Mouse (Mus musculus) kidney, postnatal 25 days (tissue): ENCODE measurements at regions not wholly inside any gene's neighbourhood (a gene's known extent, or its start where the extent isn't known, plus 50 kb on each side); places are given as distances from the start of the nearest gene placed in this dataset.

Experiments used
- DNase-seq, 2 experiments: peaks; one replicate each; pipeline ENCODE4 v3.0.0; 2021; ENCODE audit warnings: mixed read lengths in 2 of 2

DNA sequence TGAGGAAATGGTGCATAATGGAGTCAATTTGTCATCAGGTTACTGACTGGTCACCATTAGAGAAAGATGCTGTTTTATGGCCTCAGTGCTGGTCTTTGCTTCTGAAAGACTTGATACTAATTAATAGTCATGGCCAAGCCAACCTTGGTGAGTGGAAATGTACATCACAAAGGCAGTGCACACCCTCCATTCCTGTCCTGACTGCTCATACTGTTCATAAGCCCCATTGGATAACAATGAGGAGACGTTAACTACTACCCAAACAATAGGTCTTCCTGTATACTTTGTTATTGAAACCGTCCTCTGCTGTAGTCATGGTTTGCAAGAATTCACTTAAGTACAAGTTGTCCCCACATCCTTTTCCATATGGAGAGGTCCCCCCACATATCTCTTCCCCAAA is 605.8 kb upstream of the Slc35b3 start:
- DNase-seq = no peak

DNA sequence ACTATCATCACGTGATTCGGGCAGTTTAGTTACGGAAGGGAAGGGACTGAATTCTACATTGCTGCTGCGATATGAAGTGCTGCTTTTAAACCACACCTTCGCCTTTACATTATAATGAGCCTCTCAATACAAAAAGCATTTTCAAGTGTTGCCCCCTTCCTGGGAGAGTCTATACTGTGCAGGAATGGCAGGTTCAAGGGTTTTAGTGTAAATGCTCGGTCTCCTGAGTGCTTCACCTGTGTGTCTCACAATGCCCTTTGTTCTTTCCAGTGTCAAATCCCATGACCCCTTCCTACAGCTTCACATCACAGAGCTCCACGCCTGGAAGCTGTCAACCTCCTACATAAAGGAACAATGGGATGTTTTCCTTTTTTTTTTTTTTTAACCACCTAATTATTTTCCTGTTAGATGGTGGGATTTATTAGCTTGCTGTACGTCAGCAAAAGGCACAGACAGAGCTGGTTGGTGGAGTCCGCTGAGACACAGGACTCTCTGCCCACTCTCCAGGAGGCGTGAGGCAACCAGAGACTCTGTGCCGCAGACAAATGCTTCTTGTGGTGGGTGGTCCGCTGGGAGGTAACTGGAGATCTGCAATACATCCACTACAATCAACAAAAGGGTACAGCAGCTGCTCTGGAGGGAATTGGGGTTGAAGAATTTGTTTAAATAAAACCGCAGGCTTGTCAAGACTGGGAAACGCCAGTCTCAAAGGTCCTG is 577.2 kb upstream of the Slc35b3 start:
- DNase-seq = no peak

DNA sequence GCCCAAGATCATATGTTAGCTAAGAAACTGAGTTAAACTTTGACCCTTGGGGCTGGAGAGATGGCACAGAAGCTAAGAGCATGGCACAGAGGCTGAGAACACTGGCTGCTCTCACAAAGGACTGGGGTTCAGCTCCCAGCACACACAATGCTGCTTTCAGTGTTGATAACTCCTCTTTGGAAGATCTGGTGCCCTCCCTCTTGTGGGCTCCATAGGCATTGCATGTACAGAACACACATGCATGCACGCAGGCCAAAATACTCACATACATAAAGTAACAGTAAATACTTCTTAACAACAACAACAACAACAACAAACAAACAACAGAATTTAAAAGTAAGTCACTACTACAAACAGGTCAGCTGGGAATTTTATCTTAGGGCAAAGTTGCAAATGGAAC is 565.8 kb upstream of the Slc35b3 start:
- peak; percentile 14 to 39 for DNase-seq

DNA sequence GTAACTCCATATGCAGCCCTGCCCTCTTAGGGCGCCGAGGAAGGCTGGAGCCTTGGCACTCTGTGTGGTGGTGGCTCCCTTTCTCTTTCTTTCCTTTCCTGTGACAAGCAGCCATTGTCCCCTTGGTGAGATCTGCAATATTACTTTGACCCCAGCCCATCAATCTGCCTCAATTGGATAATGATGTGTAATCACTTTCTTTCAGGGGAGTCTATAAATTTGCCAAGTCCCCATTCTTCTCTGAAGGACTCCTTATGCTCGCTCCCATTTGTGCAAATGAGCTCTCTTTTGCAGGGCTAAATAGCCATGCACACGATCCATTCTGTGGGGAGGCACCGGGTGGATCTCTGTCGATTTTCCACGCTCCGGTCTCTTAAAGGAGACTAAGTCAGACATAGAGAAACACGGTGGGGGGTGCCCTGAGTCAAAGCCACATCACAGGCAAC is 563.2 kb upstream of the Slc35b3 start:
- no peak for DNase-seq

DNA sequence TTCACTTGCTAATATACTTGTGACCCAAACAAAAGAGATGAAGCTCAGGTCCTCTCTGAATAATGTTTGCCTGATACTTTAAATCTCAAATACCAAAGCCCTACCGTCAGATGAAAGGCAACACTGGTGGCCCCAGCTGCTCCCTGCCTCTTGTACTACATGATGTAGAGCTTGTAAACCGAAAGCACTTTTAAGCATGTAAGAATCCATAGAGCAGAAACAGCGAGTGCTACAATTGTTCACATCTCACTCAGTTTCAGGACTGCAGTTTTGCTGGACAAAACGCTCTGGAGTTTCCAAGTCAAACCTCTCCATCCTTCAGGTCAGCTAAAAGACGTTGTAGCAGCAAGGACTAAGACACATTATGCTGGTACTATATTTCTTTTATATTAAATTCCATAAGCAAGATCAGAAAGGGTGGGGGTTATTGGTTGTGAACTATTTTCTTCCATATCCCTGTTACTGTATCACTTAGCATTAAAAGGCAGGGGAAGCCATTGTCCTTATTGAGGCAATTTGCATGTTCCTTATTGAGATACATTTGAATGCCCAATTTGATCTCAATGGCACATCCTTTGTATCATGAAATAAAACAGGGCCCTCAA is 562.7 kb upstream of the Slc35b3 start:
- no peak for DNase-seq

DNA sequence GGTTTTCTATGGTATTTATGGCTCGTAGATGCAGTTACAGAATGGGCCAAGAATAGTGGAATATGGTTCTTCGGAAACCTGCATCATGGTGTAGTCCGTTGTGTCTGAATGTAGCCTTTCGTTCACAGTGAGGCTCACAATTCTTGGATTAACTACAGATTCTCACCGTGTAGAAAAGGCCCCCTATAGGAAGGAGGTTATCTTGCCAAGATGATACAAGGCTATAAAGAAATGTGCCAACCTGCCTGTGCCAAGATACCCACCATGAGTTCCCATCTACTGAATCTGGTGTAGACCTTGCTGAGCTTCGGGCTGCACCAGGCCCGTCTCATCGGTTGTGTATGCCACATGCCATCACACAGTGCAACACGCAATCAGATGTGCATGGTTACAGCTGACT is 560.2 kb upstream of the Slc35b3 start:
- no peak for DNase-seq

DNA sequence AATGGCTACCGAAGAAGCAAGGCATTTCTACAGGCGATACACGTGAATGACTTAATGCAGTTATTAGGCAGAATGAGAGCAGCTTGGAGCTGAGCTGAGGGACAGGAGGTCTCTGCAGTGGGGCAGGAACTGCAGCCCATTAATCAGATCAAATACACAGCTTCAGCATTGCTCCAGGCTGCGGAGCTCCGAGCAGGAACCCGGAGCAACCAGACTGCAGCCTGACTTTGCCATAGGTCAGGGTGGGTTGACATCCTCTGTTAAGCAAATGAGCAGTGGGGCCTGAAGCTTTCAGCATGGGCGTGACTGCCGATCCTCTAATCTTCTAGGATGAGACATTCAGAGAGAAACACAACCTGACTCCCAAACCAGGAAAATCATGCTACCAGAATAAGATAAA is 555.4 kb upstream of the Slc35b3 start:
- DNase-seq = no peak

DNA sequence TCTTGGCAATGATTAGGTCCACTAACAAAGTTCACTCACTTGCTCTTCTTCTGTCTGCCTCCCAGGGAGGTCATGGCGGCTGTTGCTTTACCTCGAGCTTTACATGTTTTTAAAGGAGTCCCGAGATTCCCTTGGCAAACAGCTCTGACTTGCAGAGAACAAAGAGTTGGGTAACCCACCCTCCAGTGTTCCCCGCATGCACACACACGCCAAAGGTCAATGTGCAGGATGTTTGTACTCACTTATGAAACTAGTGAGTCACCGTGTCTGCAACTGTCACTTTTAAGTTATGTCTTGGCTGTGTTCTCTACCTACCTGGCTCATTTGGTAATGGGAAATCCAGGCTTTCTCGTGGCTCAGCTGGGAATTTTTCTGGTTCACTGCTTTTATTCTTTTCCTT is 529.1 kb upstream of the Slc35b3 start:
- no peak for DNase-seq

DNA sequence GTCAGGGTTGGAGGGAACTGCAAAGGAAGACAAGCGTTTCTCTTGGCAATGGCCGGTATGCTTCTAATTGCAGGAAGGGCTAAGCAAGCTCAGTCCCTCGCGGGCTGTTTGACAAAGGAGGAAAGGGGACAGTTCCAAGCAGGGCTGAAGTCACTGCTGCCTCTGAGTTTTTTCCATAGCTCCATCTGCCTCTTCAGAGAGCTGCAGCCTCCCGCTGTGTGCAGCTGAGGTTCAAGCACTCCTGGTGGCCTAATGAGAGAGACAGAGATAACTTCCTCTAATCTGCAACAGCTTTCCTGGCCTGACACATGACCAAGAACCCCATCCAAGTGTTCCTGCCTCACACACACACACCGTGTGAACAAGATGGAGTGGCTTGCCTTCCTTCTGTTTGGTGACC is 511.9 kb upstream of the Slc35b3 start:
- no peak for DNase-seq

DNA sequence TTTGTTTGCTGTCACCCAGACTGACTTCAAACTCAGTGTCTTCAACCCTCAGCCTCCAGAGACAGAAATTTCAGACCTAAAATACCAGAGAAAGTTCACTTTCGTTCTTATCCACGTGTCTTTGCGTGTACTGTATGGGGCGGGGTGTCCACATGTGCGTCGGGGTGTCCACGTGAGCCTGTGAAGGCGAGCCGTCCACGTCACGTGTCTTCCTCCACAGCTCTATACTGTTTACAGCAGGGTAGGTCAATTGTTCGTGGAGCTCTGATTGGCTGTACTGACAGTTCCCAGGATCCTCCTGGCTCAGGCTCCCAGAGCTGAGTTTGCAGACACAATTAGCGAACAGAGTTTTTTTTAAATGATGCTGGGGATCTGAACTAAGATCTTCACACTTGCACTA is 481.1 kb upstream of the Slc35b3 start:
- no peak for DNase-seq

DNA sequence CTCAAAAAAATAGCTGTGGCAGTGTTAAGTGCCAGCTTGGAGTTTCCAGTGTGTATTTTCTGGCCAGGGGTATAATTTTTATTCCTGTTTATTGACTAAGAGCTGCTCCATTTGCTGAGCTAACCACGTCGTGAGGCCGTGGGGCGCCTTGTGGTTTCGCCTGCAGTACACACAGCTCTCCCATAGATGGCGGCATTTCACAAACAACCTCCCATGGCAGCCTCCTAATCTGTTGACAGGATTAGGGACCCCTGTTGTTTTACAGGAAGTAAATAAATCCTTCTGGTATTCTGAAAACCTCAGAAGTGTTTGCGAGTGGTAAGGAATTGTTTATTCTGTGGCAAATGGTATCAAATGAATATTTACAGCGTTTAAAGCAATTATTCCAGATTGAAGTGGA is 480.2 kb upstream of the Slc35b3 start:
- DNase-seq = peak; percentile 62 to 64

DNA sequence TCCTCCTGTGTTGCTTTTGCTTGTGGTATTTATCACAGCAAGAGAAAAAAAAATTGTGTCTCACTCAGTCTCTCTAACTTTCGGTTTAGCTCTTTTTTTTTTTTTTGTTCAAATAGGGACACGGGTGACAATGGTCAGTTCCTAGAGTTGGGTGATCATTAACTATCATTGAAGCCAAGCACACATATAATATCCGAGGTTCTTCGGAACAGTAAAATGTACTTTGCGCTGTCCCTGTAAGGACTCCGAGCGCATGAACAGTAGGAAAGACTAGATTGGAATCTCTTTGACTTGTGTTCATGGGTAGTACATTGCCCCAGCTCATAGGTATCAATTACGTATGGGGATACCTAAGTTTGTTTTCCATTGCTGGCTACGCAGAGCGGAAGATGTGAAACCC is 479.7 kb upstream of the Slc35b3 start:
- DNase-seq = no peak

DNA sequence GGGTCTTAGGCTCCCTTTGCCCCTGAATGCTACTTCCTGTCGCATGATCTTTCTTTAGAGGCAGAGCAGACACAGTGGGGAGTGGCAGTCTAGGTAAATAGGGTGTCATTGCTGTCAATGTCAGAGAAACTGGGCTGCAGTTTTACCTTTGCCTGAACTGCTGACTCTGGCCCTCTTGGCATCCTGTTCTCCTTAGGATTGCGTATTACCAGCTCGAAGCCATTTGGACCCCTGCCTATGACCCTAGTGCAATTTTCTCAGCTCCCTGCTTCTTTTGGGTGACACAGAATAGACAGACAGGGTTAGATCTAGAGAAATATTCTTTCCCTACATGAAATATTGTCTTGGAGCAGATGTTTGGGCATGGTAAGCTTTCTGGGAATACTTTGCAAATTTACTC is 467.3 kb upstream of the Slc35b3 start:
- no peak for DNase-seq

DNA sequence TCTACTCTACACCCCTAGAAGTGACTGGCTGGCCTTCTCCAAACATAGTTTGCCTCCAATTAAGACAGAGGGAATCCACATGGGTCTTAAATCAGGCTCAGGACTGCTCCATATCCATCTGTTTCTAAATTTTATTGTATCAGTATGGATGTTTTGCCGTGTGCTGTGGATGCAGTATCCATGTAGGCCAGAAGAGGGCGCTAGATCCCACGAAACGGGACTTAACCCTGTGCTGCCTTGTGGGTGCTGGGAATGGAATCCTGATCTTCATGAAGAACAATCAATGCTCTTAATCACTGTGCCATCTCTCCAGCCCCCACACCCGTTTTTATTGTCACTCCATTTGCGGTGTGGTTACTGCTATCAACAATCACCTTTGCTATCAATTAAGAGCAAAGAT is 465.3 kb upstream of the Slc35b3 start:
- DNase-seq = no peak

DNA sequence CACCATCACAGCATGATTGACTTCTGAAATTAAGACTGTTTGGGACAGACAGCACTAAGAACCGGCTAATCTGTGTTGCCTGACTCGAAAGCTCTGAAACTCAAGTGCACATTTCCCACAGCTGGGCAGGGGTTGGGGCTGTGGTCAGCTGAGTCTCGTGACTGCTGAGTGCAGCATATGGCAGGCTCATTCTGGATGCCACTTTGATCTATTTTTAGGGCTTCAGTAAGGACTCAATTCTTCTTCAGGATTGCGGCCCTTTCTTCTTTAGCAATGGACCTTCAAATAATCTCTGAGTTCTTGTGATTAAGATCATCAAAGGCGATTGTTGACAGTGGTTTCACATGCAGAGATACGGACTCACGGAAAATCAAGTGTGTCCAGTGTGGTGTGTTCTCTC is 457.5 kb upstream of the Slc35b3 start:
- no peak for DNase-seq

DNA sequence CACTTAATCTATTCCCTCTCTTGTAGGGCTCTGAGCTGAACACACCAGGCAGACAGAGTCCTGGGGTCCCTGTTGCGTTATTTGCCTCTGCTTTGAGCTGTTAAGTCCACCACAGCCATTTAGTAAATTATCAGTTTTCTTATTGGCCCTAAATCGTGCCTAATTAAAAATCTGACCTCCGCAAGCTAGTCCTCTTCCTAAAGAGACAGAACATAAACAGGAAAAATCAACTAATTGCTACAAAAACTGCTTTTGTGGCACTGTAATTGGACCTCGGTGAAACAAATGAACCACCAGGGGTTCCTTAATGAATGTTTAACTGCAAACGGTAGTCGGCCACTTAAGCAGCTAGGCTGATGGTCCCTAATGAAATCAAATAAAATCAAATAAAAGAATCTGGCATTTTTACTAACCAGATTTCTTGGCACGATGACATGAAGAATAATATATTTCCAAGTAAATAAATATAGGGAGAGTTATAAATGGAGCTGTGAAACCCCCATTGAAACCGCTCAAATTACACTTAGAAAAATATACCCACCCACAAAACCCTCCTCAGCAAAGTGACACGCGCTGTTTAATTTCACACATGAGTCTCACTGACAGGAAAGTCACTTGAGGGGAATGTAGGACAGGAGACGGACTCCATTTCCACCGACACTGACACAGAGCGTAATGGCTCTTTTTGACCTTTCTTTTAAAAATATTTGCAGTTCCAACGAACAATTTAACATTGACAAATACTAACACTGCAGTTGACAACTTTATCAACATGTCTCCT is 451.0 kb upstream of the Slc35b3 start:
- DNase-seq = no peak

DNA sequence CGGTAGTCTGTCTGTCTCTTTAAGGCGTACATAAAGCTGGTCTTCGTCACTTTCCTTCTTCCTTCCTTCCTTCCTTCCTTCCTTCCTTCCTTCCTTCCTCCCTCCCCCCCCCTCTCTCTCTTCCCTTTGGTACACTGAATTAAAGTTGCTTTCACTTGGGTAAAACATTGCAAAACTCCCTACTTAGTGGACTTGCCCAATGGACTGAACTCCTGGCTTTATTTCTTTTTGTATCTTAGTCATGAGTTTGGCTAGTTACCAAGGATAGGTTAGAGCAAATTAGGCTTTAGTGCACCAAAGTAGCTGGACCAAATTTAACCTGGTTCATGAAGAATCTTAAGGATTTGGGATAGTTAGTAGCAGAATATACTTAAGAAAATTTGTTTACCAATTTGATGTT is 431.9 kb upstream of the Slc35b3 start:
- no peak for DNase-seq

DNA sequence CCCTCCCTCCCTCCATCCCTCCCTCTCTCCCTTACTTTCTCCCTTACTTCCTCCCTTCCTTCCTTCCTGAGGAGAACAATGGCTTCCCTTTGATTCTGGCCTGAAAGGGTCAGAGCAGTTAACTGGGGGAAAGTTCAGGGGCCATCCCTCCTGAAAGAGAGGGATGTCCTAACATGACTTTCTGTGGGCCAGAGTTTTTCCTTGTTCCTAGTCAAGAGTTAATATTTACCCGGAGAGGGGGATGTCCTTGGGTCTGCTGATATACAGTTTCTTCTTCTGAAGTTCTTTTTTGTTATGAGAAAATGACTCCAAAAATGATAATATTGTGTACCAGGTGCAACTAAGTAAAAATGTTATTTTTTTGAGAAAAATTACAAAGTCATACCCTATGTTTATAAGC is 431.5 kb upstream of the Slc35b3 start:
- DNase-seq = peak; percentile 5 to 43

DNA sequence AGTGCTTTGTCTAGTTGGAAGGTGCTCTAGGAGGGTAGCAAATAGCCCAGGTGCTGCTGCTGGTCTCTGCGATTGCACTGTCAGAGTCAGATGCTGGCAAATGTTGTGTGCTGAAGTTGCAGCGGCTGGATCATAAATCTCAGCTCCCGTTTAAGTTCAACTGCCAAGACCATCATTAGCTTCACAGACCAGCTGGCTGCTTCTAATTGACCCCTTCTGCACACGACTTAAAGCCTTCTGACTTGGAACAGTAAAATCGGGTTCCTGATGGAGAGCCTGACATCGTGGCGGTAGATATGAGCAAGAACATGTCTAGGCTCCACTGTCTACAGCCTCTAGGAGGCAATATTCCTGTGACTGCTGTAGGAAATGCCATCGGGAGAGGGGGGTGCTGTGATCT is 416.0 kb upstream of the Slc35b3 start:
- DNase-seq = no peak

DNA sequence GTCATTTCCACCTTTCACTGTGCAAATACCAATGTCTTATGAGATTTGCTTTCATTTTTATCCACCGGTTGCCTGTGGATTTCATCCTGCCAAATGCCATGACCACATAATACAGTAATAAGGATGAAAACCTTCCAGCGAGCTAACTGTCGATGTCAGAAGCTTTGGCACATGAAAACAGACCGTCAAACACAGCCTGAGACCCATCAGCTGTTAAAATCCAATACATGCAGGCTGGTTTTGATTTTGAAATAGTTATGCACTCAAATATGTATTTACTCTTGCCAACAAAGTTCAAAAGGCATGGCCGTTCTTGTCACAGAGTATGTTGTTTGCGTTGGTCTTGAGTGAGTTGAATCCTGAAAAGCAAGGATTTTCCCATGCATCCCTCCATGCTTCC is 415.6 kb upstream of the Slc35b3 start:
- DNase-seq = no peak

DNA sequence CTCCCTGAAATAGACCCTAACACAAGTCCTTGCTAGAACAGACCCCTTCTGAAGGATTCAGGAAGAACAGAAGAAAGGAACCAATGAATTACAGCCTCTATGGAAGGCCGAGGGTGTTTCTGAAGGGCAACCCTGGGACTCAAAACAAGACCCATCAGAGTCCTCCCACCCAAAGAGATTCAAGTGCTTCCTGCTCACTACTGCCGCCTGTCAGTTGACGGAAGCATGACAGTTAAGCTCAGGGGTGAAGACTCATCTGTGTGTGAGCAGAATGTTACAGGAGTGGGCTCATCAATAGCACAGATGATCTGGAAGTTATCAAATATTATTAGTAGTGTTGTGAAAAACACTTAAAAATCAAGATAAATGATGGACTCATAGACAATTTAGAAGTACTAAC is 411.9 kb upstream of the Slc35b3 start:
- DNase-seq = no peak

DNA sequence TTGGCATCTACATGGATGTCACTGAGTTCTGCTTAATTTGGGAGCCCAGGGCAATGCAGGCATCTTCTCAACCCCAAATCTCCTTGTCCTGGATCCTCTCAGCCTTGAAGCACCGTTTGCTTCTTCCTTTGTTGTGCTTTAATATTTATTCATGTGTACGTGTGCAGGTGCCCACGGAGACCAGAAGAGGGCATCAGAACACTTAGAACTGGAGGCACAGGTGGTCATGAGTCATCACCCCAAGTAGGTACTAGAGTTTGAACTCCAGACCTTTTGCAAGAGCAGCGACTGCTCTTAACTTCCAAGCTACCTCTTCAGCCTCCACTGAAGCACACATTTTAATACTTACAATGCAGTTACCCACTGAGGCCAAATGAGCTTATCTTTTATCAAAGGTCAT is 403.0 kb upstream of the Slc35b3 start:
- no peak for DNase-seq

DNA sequence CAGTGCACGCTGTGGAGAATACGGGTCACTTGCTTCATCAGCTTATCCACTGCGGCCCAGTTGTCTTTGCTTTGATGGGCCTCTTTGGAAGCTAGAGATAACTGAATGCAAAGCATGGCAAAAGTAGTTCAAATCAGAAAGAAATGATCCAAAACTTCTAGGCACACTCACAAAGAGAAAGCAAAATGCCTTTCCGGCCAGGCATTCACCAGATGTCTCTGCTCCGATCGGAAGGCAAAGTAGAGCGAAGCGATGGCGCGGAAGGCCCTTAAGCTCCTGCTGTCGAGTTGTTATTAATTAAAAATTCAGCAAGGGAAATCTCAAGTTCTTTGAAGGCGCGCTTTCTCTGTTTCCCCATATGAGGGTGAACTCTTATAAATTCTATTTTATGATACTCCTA is 401.9 kb upstream of the Slc35b3 start:
- no peak for DNase-seq

DNA sequence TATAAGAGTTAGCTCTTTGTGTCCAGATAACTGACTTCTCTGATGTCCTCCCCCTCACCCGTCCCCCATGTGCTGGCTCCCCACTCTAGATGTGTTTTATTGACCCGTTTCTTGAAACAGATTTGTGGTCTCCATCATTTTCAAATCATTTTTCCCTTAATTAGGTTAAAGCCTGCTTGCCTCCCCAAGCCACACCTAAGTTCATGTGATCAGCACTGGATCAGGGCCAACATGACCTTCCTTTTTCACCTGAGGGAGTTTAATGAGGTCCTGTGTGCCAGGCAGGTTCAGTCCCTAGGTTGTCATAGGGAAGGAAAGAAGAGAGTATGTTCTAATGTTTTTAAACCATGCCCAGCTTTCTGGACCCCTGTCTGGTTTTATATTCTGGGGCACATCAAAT is 390.9 kb upstream of the Slc35b3 start:
- no peak for DNase-seq
